Mouse (Mus musculus): Measurements from ENCODE around the gene Sirt7. TPM values are rescaled to one million over a fixed set of nuclear protein-coding genes. Genes with fewer than 3 reads are reported as not detected.

Gene Sirt7
- polyA plus RNA-seq, 1 experiment from 2014 or later: 52.0 TPM

GRCm38 (mm10) chr11:120576365-120576981, 48.6 kb downstream of the Sirt7 start:
- Histone ChIP-seq H3K27me3 (no peaks in the 10 kb centered on the region), H3K9ac (no peak overlapping the region), H3K9me3 (no peaks in the 10 kb centered on the region), H3K36me3 (peaks cover 32% of the 10 kb centered on the region), H3K4me3 (no peak overlapping the region), H3K4me2 (no peak overlapping the region), H3K4me1 (replicated peaks) (peaks cover 48% of the 10 kb centered on the region), H3K27ac (replicated peaks) (no peak overlapping the region)
- WGBS: 91% methylated on average over 3 of the region's 3 CpGs
- no peak for ATAC-seq (ENCODE audit: low read depth)

GRCm38 (mm10) chr11:120575940-120576339, 49.1 kb downstream of the Sirt7 start:
- ATAC-seq (ENCODE audit: low read depth): no peak
- Histone ChIP-seq H3K4me1 (replicated peaks) (peaks cover 53% of the 10 kb centered on the region), H3K9me3 (no peaks in the 10 kb centered on the region), H3K27ac (replicated peaks) (no peak overlapping the region), H3K36me3 (peaks cover 37% of the 10 kb centered on the region), H3K4me3 (no peak overlapping the region), H3K9ac (no peak overlapping the region), H3K27me3 (no peaks in the 10 kb centered on the region), H3K4me2 (no peak overlapping the region)

- no peak for ATAC-seq (ENCODE audit: low read depth)
- Histone ChIP-seq H3K36me3 (peaks cover 46% of the 10 kb centered on the region), H3K4me1 (replicated peaks) (peaks cover 48% of the 10 kb centered on the region), H3K9me3 (no peaks in the 10 kb centered on the region), H3K4me2 (no peak overlapping the region), H3K27ac (replicated peaks) (no peak overlapping the region), H3K27me3 (no peaks in the 10 kb centered on the region), H3K4me3 (no peak overlapping the region), H3K9ac (0 out of 2 replicates have a peak overlapping the region, but pooled peaks have one; percentile 84)
- 76% methylated on average over 2 of the region's 2 CpGs for WGBS
Observed at GRCm38 (mm10) chr11:120575046-120575445, 50.0 kb downstream of the Sirt7 start.

GRCm38 (mm10) chr11:120574278-120574600, 50.8 kb downstream of the Sirt7 start:
- Histone ChIP-seq H3K27me3 (no peaks in the 10 kb centered on the region), H3K36me3 (peaks cover 47% of the 10 kb centered on the region), H3K4me3 (peak overlapping the region; percentile 89), H3K9me3 (no peaks in the 10 kb centered on the region), H3K27ac (replicated peaks) (peak overlapping the region; percentile 90; the same call in 1 of the 2 replicates), H3K4me1 (replicated peaks) (peaks cover 40% of the 10 kb centered on the region), H3K4me2 (peak overlapping the region; percentile 90), H3K9ac (peak overlapping the region; percentile 84)
- ATAC-seq (ENCODE audit: low read depth): no peak
- 41% methylated on average over 5 of the region's 5 CpGs for WGBS

GRCm38 (mm10) chr11:120573585-120574277, 51.3 kb downstream of the Sirt7 start:
- H3K27ac ChIP-seq (replicated peaks): peak overlapping the region; percentile 90
- H3K27me3 ChIP-seq: no peaks in the 10 kb centered on the region
- peak overlapping the region; percentile 84 for H3K9ac ChIP-seq
- peaks cover 46% of the 10 kb centered on the region for H3K36me3 ChIP-seq
- ATAC-seq (ENCODE audit: low read depth): no peak; the same call in 1 of the 2 replicates
- WGBS: under 1% methylated on average over 23 of the region's 23 CpGs
- H3K4me3 ChIP-seq: peak overlapping the region; percentile 89
- H3K4me1 ChIP-seq (replicated peaks): peaks cover 35% of the 10 kb centered on the region
- H3K4me2 ChIP-seq: peak overlapping the region; percentile 90
- no peaks in the 10 kb centered on the region for H3K9me3 ChIP-seq

GRCm38 (mm10) chr11:120572752-120573584, 52.1 kb downstream of the Sirt7 start, which contains the start of gene P4hb:
P4hb (minus strand) TSS chr11:120573253.
- Histone ChIP-seq H3K27ac (replicated peaks) (peak within 1 kb of the TSS; percentile 90), H3K9ac (peak within 1 kb of the TSS; percentile 96), H3K27me3 (no peaks in the 10 kb centered on the region), H3K36me3 (peaks cover 46% of the 10 kb centered on the region), H3K4me2 (peak within 1 kb of the TSS; percentile 90), H3K9me3 (no peaks in the 10 kb centered on the region), H3K4me3 (peak within 1 kb of the TSS; percentile 89), H3K4me1 (replicated peaks) (peaks cover 30% of the 10 kb centered on the region)
- ATAC-seq (ENCODE audit: low read depth): peak; percentile 98
- WGBS: under 1% methylated on average over 94 of the region's 94 CpGs

- Histone ChIP-seq H3K27me3 (no peaks in the 10 kb centered on the region), H3K9me3 (no peaks in the 10 kb centered on the region), H3K4me1 (replicated peaks) (peaks cover 30% of the 10 kb centered on the region), H3K4me3 (peak overlapping the region; percentile 89), H3K27ac (replicated peaks) (peak overlapping the region; percentile 90), H3K9ac (peak overlapping the region; percentile 96), H3K36me3 (peaks cover 46% of the 10 kb centered on the region), H3K4me2 (peak overlapping the region; percentile 90)
- ATAC-seq (ENCODE audit: low read depth): peak; percentile 51; the same call in 1 of the 2 replicates
- under 1% methylated on average over 24 of the region's 24 CpGs for WGBS
Observed at GRCm38 (mm10) chr11:120572417-120572751, 52.7 kb downstream of the Sirt7 start.

GRCm38 (mm10) chr11:120571754-120572416, 53.2 kb downstream of the Sirt7 start:
- ATAC-seq (ENCODE audit: low read depth): no peak
- peak overlapping the region; percentile 96 for H3K9ac ChIP-seq
- H3K9me3 ChIP-seq: no peaks in the 10 kb centered on the region
- WGBS: 17% methylated on average over 11 of the region's 11 CpGs
- H3K36me3 ChIP-seq: peaks cover 46% of the 10 kb centered on the region
- H3K4me2 ChIP-seq: peak overlapping the region; percentile 90
- no peaks in the 10 kb centered on the region for H3K27me3 ChIP-seq
- H3K27ac ChIP-seq (replicated peaks): peak overlapping the region; percentile 90
- peaks cover 30% of the 10 kb centered on the region for H3K4me1 ChIP-seq (replicated peaks)
- peak overlapping the region; percentile 89 for H3K4me3 ChIP-seq

GRCm38 (mm10) chr11:120571122-120571521, 53.9 kb downstream of the Sirt7 start:
- H3K36me3 ChIP-seq: peaks cover 51% of the 10 kb centered on the region
- H3K27me3 ChIP-seq: no peaks in the 10 kb centered on the region
- 83% methylated on average over 3 of the region's 3 CpGs for WGBS
- no peak overlapping the region for H3K27ac ChIP-seq (replicated peaks)
- peaks cover 30% of the 10 kb centered on the region for H3K4me1 ChIP-seq (replicated peaks)
- H3K4me2 ChIP-seq: peak overlapping the region; percentile 90
- no peaks in the 10 kb centered on the region for H3K9me3 ChIP-seq
- ATAC-seq (ENCODE audit: low read depth): no peak
- peak overlapping the region; percentile 96 for H3K9ac ChIP-seq
- H3K4me3 ChIP-seq: peak overlapping the region; percentile 89
